Mouse (Mus musculus) common myeloid progenitor, adult 5-6 weeks (primary cell): ENCODE measurements around the gene Dmrtb1. TPM values are rescaled to one million over a fixed set of nuclear protein-coding genes. Genes with fewer than 3 reads are reported as not detected.

Experiments used
- ATAC-seq: replicated peaks from 2 replicates; pipeline ENCODE4 v1.8.0; 2016; ENCODE audit warnings: low read depth, mild to moderate bottlenecking, moderate TSS enrichment, inconsistent platforms; ENCODE audit not compliant: poor library complexity, severe bottlenecking
- total RNA-seq: library from RNA; stranded (forward); fragments of 200-1000, 187-1606 nt; gene quantifications from 2 replicates; pipeline ENCODE4 v1.2.3, GENCODE M21; 2017

Gene Dmrtb1
- total RNA-seq, result not detected in 2 replicates

- ATAC-seq, result no peak
Observed at GRCm38 (mm10) chr4:107684130-107684529, at the start of gene Dmrtb1. Gene Dmrtb1 (minus strand): TSS chr4:107684230.

DNA sequence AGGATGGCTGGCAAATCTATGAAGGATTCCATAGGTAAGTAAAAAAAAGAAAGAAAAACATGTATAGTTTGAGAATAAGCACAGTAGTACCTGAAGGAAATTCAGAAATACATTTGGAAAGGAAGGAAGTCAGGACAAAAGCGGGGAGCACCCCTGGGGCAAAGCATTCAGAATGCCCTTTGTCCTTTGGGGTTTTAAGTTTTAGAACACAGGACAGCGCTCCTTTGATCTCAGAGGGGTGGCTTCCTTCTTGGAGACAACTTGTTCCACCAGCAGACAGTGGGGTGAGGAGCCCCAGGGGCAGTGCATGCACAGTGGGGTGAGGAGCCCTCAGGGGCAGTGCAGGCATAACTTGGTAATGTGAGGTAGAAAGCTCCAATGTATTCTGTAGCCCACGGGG lies 49.6 kb upstream of the Dmrtb1 start:
- no peak for ATAC-seq

DNA sequence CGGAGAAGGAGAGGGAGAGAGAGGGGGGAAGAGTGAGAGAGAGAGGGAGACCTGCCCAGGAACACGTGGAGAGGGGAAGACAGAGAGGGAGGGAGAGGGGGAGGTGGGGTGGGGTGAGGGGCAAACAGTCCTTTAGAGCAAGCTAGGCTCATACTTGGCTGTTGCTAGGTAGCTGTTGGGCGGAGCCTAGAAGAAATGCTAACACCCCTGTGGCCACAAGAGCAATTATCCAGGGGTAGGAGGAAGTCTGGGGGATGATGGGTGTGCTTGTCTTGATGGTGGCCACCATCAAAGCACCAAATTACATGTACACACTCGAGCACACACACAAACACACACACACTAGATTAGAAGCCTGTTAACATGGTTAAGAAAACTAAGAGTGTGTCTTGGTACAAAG lies 48.6 kb upstream of the Dmrtb1 start:
- 0 out of 2 replicates have a peak, but pooled peaks have one; percentile 18 for ATAC-seq

GRCm38 (mm10) chr4:107732182-107732581 lies 48.2 kb upstream of the Dmrtb1 start:
- no peak for ATAC-seq

DNA sequence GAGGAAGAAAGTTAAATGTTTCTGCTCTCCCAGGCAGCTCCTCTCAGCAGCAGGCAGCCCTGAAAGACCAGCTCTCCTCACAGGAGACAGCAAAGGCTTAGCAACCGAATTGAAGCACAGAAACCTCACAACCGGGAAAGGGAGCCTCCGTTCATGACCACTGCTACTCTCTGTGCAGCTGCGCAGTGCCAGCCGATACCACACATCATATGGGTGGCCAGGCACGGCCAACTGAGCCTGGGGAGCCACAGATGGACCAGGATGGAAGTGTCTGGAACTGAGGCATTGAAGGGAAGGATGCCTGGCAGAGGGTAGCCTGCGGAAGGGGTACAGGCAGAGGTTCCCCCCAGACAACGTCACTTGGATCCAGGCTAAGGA lies 47.0 kb upstream of the Dmrtb1 start:
- no peak for ATAC-seq

GRCm38 (mm10) chr4:107730391-107731087 lies 46.5 kb upstream of the Dmrtb1 start:
- no peak for ATAC-seq

DNA sequence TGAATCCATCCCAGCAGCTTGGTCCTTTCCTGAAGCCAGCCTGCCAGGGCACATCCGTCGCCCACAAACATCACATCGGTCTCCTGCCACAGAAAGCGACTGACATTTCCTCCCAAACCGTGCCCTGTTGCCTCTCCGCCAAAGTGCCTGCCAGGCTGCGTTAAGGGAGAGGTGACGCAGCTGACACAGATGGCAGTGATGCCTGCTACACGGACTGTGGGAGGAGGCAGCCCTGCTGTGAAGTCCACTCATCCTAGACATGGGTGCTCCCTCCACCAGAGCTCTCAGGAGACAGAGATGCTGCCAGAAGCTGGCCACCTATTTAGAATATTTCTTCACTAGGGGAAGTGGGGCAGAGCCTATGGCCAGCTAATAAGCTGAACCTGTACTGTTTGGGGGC lies 41.4 kb upstream of the Dmrtb1 start:
- ATAC-seq, result peak; percentile 54

DNA sequence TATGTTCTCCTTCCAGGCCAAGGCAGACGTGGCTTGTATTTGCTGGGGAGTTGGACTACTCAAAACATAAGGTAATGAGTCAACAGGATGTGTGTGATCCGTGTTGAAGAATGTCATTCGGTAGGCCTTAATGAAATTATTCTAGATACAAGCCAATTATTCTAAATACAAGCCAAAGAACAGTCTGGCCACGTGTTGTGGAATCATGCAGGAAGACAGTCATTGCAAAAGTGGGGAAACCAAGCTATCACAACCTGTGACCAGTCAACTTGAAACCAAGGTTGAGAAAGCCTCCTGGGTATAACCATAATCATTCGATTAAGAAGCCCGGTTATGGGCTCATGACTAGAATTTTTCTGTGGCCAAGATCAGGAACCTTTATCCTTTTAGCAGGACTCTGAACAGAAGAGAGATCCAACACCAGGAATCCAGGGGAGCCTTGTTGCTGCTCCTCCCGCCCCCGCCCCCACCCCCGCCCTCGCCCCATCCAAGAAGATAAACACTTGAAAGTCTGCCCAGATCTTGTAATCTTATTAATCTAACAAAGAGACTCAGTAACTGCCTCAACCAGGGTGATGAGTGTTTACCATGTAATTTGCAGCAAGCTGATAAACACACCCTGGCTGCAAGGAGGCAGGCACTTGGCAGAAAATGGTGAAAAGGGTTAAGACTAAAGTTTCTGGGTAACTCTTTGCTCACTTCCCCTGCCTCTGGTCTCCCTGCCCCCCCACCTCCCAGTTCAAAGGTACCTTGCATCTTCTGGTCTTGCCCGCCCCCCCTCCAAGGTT lies 36.2 kb upstream of the Dmrtb1 start:
- ATAC-seq, result no peak; the same call in 1 of the 2 replicates

DNA sequence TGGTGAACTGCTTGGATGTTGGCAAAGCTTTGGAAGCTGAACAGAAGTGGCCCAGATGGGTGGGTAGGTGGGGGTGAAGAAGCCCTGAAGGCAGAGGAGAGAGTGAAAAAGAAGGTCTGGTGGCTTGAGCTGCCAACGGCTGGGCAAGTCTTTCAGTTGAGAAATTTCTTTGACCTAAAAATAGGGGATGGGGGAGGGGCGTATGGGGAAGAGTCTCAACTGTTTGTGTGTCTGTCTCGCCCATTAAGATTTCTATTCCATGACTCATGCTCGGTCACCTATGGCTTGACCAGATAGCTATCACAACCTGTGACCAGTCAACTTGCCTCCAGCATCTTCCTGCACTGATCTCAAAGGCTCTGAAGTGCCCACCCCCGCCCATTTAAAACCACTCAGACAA lies 35.1 kb upstream of the Dmrtb1 start:
- 0 out of 2 replicates have a peak, but pooled peaks have one; percentile 29 for ATAC-seq

DNA sequence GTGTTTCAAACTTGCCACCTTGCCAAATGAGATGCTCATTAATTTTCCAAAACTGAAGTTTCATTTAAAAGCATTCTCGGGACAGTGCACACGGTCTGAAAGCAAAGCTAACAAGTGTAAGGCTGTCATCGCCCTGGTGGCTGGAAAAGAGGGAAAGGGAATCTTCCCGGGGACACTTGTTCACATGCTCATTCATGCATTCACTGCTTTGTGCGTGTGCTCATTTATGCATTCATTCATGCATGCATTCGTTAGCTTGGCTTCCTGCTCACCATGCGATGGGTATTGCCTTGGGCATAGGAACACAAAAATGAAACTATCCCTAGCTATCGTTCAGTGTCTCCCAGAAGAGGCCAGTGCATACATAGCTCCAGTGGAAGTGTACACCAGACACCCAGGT lies 34.7 kb upstream of the Dmrtb1 start:
- no peak for ATAC-seq

DNA sequence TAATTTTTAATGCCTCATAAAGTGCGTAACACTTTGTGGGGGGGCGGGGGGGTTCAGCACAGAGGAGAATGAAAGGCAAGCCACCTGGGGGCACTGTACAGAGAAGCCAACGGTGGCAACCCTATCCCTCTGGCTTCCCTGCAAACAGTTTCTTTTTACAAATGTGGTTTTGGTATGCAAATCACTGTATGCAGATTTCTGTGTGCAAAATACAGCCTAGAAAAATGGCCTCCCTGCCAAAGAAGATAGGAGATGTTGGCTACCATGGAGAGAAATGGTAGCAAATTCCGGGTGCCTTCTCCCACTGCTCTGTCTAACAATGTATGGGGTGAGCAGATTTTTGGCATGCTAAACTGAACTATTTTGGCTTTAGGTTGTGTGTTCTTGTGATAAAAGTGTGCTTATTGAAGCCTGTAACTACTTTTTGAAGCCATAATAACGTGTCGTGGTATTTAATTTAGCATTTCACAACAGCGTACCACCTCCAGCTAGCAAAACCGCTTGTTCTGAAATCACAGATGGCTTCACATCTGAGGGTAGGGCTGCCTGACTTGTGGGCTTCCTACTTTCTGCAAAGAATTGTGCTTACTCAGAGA lies 33.8 kb upstream of the Dmrtb1 start:
- ATAC-seq, result no peak

DNA sequence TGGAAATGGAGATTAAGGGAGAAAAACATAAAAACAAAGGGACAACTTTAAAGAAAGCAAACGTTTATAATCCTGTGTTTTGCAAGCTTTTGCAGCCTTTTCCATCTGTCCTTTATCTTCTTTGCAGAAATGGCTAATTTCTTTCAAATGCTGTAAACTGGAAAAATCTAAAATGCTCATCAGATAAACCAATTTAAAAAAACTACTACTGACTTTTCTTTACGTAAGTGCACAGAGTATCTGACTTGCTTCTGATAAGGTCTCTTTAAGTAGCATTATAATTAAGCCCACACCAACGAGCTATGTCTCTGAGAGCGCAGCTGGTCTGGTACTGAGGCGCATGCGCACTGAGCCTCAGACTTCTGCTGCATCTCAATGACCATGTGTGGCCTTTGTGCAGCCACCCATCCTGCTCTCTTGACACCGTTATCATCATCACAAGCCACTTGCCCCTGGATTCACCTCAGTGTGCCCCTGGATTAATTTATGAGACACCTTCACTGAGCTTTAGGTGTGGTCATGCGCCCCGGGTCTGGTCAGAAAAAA lies 32.8 kb upstream of the Dmrtb1 start:
- ATAC-seq, result no peak

DNA sequence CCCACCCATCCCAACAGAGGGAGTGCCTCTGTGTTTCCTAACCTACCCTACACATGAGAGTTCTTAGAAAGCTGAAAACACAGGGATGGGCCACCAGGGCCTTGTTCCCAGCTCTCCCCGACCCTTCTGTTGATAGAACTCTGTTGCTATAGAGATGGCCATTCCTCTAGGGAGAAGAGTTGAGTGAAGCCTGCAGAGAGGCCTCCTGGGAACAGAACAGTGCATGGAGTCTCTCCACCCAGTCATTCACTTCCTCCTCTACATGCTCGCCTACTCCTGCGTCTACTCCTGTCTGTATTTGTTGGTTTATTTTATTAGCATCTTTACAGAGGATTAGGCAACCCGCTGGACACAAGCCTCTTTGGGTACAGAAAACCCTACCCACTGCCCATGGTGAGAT lies 22.9 kb upstream of the Dmrtb1 start:
- no peak for ATAC-seq

DNA sequence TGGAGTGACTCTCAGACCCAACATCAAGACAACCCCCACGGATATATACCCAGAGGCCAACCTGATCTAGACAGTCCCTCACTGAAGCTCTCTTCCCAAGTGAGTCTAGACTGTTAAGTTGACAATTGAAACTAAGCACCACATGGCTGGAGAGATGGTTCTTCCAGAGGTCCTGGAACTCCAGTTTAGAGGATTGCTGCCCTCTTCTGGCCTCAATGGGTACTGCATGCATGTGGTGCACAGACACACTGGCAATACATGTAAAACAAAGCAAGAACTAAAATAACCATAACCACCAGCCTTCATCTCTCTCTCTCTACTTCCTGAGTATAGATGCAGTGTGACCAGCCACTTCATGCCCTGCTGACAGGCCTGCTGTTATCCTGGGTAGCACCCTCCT lies 20.2 kb upstream of the Dmrtb1 start:
- no peak for ATAC-seq

DNA sequence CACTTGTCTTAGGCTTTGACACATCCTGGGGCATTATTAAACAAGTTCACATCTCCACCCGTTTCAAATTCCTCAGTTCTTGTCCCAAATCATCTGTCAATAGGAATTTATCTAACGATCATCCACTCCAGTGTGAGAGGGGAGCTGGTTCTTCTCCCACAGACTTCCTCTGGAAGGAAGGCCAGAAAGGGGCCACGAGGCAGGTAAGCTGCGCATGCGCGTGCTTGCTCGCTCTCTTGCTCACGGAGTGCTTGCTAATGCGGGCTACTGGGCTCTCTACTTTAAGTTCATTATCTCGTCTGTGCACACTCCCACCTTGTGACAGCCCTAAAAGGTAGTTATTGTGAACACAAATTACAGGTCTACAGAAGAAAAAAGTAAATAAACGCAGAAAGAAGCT lies 17.6 kb upstream of the Dmrtb1 start:
- no peak for ATAC-seq

DNA sequence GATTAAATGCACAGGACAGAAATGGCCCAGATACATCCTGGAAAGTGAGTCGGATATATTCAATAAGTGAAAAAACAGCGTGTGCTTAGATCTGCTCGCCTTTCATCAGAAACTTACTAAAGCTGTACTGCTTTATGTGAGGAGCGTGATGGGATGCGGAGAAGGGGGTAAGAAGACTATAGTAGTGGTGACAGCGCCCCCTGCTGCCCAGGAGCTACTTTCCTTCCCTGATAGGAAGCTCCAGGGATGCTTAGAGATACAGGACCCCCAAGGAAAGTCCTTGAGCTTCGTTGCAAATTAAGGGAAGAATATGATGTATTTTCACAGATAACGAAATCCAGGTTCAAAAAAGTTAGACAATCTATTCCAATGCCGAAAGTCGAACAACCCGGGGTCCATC lies 17.1 kb upstream of the Dmrtb1 start:
- 0 out of 2 replicates have a peak, but pooled peaks have one; percentile 45 for ATAC-seq

DNA sequence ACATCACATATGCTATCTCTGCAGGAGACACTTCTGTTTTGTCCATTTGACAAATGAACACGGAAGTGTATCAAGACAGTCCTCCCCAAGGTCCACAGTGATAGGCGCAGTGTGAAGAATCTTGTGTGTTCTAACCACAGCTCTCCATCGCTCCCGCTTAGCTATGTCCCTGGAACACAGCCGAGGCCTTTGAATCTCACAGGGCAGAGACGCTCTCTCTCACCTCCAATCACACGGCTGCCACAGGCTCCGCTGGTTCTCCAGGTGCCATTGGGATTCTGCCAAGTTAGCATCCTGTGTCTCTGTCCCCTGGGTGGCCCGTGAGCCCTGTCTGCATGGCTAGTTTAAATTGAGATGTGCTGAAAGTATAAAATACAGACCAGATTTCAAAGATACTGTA lies 15.2 kb upstream of the Dmrtb1 start:
- no peak for ATAC-seq

- ATAC-seq, result no peak
Observed at GRCm38 (mm10) chr4:107693816-107694215, 9.8 kb upstream of the Dmrtb1 start.

DNA sequence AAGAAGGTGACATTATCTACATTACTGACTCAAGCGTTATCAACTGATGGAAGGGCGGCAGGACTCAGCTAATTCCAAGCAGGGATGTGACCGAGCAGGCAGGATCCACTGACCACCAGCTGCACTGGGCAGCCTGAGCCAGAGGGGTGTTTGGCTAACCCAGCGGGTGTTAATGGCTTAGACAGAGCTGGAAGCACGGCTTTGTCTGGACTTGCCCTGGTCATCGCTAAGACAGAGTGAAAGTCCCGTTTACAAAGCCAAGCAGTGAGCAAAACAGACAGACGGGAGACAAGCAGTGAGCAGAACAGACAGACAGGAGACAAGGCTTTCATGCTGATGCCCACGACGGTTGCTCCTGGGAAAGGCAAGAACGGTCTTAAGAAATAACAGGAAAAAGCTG lies 4.2 kb upstream of the Dmrtb1 start:
- ATAC-seq, result no peak

- no peak for ATAC-seq
Observed at GRCm38 (mm10) chr4:107687127-107687526, 3.1 kb upstream of the Dmrtb1 start.
